Mouse (Mus musculus) left cerebral cortex, postnatal 25 days (tissue): ENCODE results near the gene Gm5678. TPM values are rescaled to one million over a fixed set of nuclear protein-coding genes. Genes with fewer than 3 reads are reported as not detected.

ENCODE experiments used
- total RNA-seq, 2 experiments: library from RNA; stranded (reverse); gene quantifications; 2 replicates each; pipeline ENCODE4 v1.2.3; 2021

The Gm5678 gene
- total RNA-seq, 2 experiments from 2014 or later = 3.4 to 4.0 TPM

Other genes starting within 250 kb of the Gm5678 start
- gene Setd4, start 24.0 kb upstream of the Gm5678 start, total RNA-seq = 10 to 100 TPM in 1 of 2 experiments, 1 to 10 TPM in 1; 9.5 to 10.9 TPM
- 10 to 100 TPM; 64.7 to 68.8 TPM for gene Cbr1, start 22.2 kb upstream of the Gm5678 start, total RNA-seq
- 10 to 100 TPM; 16.0 to 19.9 TPM for gene Cbr3, start 55.1 kb downstream of the Gm5678 start, total RNA-seq
- 10 to 100 TPM; 82.1 to 87.0 TPM for gene Dop1b, start 83.8 kb downstream of the Gm5678 start, total RNA-seq
- 10 to 100 TPM; 31.7 to 35.9 TPM for gene Morc3, start 204.0 kb downstream of the Gm5678 start, total RNA-seq